Mouse (Mus musculus) CD4-positive, CD25-positive, alpha-beta regulatory T cell, adult 4 months (primary cell): ENCODE measurements around the gene 6430628N08Rik. TPM values are rescaled to one million over a fixed set of nuclear protein-coding genes. Genes with fewer than 3 reads are reported as not detected.

Source experiments
- ATAC-seq: one replicate; pipeline ENCODE4 v1.8.0; 2017
- polyA plus RNA-seq, 2 experiments: library from polyadenylated mRNA; unstranded; fragments of 100-300 nt; shearing (Covaris generic); gene quantifications; one replicate each; pipeline ENCODE4 v1.2.1; 2017

Gene 6430628N08Rik
- not detected for polyA plus RNA-seq

DNA sequence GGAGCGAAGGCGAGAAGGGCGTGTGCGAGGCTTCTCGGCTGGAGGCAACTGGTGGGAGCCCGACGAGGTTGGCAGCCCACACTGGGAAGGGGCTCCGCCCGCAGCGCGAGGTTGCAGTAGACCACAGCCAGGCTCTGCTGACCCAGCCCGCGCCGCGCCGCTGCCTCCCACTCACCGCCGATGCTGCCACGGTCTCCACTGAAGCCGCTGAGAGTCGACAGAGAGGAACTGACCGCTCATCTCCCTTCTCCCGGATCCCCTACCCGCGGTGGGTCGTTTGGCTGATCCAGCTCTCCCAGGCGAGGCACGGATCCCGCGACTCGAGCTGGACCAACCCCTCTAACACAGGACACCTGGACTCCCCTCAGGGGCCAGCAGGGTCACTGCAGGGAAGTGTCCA is at the start of gene 6430628N08Rik:
Gene 6430628N08Rik, plus strand, starts transcription at position 113 of the 400 bp plus-strand sequence.
- no peak for ATAC-seq

DNA sequence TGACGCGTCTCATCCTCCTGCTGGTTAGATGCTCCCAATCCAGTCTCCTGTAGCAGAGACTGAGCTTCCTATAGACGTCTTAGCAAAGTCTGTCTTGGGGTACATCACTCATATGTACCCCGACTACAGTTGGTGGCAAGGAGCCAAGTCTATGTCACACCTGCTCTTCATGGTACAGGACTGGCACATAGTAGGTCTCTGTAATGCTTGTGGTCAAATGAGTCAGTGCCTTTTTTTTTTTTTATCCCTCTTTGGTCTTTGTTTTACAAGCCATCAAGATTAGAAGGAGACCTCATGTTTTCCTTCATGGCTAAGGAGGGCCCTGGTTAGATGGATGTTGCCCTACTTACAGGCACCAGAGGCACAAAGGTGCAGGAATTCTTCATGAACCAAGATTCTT is 49.6 kb upstream of the 6430628N08Rik start:
- ATAC-seq, result no peak

GRCm38 (mm10) chr4:115846656-115847055 is 43.8 kb upstream of the 6430628N08Rik start:
- no peak for ATAC-seq

GRCm38 (mm10) chr4:115847377-115847776 is 43.1 kb upstream of the 6430628N08Rik start:
- ATAC-seq, result no peak

DNA sequence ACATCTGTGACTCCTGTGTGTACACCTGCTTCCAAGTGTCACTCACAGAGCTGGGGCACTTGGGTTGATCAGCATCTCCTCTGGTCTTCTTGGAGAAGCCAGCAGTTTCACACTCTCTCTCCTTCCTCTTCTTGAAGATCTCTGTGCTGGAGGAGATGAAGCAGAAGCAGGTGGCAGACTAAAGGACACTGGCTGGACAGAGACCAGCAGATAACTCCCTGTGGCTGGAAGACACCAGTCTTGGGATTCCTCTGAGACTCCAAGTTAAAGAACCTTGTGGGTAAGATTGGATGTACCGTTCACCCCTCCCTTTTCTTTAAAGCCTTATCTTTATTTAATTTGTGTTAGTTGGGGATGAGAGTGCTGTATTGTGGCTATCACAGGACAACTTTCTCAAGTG is 42.4 kb upstream of the 6430628N08Rik start:
- ATAC-seq, result no peak

DNA sequence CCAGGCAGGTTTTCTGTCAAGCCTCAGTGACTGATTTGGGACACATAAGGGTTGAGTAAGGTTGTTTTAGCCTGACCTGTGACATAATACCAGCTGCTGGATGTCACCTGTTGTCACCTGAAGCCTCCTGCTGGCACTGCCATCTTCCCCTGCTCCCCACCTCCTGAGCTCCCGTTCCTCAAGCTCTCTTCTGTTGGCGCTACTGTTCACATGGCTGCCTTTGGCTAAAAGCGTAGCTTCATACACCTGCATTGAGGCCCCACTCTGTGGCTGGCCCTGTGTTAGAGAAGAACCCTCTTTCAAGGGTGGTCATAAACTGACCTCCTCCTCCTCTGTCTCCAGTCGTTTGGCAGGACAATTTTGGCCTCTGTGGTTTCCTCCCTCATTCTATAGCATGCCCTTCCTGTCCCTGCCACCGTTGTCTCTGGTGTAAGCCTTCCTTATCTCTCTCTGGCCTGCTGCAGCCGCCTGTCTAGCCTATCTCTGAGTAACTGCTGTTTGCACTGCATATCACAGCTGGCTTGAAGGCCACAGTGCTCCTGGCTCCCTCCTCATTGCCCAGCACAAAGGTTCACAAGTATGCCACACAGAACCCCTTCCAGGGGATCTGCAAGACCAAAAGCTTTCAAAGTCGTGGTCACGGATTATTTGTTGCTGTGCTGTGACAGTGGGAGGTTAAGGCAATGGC is 41.3 kb upstream of the 6430628N08Rik start:
- ATAC-seq, result no peak

DNA sequence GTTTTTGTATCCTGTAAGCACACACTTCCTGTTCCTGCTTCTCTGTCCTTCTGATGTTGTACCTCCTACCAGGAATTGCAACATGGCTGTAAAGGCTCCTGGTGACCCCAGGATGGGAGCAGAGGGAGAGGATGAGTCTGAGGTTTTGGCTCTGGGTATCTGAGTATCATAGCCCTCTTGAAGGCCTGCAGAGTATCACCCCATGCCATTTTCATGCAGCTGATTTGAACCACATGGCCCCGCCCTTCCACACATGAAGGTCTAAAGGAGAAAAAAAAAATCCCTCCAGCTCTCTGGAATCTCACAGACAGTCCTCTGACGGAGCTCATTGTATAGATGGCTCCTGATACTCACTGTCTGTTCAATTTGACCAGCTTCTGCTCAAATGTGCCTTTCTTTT is 40.4 kb upstream of the 6430628N08Rik start:
- ATAC-seq, result no peak

DNA sequence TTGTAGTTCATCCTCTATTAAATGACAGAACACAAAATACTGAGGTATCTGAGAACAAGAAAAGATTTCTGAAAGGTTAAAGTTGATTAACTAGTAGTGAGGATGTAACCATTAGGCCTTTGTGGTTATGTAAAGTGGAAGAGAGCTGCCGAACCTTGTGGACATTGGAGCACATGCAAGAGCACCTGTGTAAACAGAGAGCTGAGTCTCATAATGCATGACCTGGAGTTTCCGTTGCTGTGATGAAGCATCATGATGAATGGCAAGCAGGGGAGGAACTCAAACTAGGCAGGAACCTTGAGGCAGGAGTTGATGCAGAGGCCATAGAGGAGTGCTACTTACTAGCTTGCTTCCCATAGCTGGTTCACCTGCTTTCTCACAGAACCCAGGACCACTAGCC is 39.8 kb upstream of the 6430628N08Rik start:
- no peak for ATAC-seq

- ATAC-seq, result no peak
Measured at GRCm38 (mm10) chr4:115851569-115851968, 38.9 kb upstream of the 6430628N08Rik start.

GRCm38 (mm10) chr4:115855100-115855499 is 35.4 kb upstream of the 6430628N08Rik start:
- no peak for ATAC-seq

- ATAC-seq, result no peak
Measured at GRCm38 (mm10) chr4:115855609-115856008, 34.9 kb upstream of the 6430628N08Rik start.

GRCm38 (mm10) chr4:115856282-115856681 is 34.2 kb upstream of the 6430628N08Rik start:
- ATAC-seq, result no peak

GRCm38 (mm10) chr4:115857293-115857883 is 33.1 kb upstream of the 6430628N08Rik start:
- no peak for ATAC-seq

- no peak for ATAC-seq
Measured at GRCm38 (mm10) chr4:115863352-115863751, 27.1 kb upstream of the 6430628N08Rik start.

DNA sequence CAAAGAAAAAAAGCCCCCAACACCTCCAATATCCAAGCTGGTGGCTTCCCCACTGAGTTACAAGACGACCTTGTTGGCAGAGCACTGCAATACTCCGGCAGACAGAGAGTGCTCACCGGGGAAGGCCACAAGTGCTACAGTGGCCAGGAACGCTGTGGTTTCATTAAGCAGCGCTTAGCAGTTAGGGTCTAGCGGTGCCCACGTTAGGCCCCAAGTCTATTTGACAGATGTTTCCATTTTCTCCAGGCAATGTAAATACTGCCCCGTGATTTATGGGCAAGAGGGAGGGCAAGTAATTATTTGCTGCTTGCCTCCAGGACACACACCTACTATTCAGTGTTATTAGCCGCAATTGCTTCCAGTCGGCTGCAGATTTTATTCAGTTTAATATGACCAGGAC is 26.6 kb upstream of the 6430628N08Rik start:
- ATAC-seq, result no peak

- ATAC-seq, result no peak
Measured at GRCm38 (mm10) chr4:115869512-115870210, 20.8 kb upstream of the 6430628N08Rik start.

- ATAC-seq, result no peak
Measured at GRCm38 (mm10) chr4:115873231-115873630, 17.2 kb upstream of the 6430628N08Rik start.

DNA sequence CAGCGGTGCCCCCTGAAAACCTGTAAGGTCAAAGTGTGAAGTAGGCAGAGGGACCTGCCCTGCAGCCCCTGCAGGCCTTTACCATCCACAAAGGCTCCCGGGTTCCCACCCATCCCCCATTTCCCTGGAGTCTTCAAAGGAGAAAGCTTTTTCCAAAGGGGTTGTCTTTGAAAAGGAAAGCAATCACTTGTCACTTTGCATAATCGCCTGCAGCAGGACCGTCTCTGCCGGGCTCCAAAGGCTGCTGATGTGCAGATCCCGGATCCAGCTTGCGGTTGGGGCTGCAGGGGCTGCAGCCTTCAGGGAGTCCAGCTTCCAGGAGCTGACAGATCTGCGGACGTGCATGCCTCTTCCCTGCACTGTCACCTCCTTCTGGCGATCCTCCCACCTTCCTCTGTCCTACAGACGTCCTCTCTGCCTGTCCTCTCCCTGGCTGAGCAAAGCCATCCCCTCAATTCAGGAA is 12.2 kb upstream of the 6430628N08Rik start:
- ATAC-seq, result no peak

DNA sequence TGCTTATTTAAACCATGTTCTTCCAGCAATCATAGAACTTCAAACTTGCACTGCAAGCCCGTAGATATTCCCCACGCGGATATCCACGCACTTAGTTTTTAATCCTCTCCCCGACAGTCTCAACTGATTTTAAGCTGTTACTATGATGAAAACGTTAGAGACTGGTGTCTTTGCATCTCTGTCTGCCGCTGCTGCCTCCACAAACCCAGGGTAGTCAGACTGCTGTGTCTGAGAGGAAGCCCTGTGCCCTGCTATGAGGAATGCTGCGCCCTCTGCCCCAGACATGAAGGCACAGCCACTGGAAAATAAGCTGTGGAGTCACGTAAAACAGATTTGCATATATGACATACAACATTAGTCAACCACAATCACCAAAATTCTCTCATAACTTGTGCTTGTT is 11.6 kb upstream of the 6430628N08Rik start:
- no peak for ATAC-seq

- no peak for ATAC-seq
Measured at GRCm38 (mm10) chr4:115881183-115881582, 9.3 kb upstream of the 6430628N08Rik start.

DNA sequence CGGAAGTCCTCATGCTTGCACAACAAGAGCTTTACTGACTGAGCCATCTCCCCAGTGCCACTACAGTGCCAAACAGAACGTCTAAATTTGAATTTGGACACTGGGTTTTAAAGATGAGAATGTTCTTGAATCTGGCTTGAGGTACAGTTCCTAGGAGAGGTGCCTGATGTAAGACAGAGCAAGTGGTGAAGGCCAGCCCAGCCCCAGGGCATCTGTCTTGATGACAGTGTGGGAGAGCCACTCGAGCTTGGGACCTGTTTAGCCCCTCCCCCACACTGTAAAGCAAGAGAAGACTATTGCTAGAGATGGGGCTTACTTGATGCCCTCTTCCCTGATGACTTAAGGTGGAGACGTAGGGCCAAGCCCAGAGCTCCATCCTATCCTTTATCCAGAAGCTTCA is 8.3 kb upstream of the 6430628N08Rik start:
- no peak for ATAC-seq

DNA sequence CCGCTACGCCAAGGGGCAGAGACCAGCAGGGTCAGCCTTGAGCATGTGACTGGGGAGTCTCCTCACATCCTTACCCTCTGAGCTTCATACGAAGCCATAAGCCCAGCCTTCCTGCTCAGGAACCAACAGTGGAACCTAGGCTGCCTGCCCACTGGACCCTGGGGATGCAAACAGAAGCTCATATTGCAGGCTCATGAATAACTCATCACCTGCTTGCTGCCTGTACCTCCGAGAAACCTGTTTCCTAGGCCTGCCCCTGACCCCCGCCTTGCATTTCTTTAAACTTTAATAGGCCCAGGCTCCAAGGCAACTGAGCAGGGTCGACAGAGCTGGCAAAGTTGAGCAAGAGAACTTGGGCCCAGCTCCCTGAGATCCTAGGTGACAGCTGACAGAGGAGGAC is 6.4 kb upstream of the 6430628N08Rik start, which contains the start of gene Kncn:
Gene Kncn, plus strand, starts transcription at position 379 of the 400 bp plus-strand sequence.
- ATAC-seq, result no peak

GRCm38 (mm10) chr4:115885846-115886245 is 4.6 kb upstream of the 6430628N08Rik start:
- no peak for ATAC-seq

GRCm38 (mm10) chr4:115886875-115887274 is 3.6 kb upstream of the 6430628N08Rik start:
- no peak for ATAC-seq
